Mouse (Mus musculus) heart, embryonic 12.5 days (tissue): ENCODE measurements around the gene Ndufc2. TPM values are rescaled to one million over a fixed set of nuclear protein-coding genes. Genes with fewer than 3 reads are reported as not detected.

Experiments used
- ATAC-seq: fragments of 200-750 bp; cut with Nextera tagmentation; 2 replicates; pipeline ENCODE4 v1.8.0; 2017; ENCODE audit warnings: moderate TSS enrichment, moderate library complexity; ENCODE audit not compliant: insufficient number of reproducible peaks, low FRiP score
- H3K27ac ChIP-seq: fragments of 300-500 bp; sonication (generic); 2 replicates; pipeline ENCODE4 v1.5.1; 2016; ENCODE audit warnings: mild to moderate bottlenecking, moderate library complexity; ENCODE audit not compliant: poor library complexity, severe bottlenecking
- H3K27me3 ChIP-seq: fragments of 300-500 bp; sonication (generic); replicated peaks from 2 replicates; pipeline ENCODE4 v1.6.1; 2016; ENCODE audit warnings: mild to moderate bottlenecking, moderate library complexity
- H3K36me3 ChIP-seq: fragments of 300-500 bp; sonication (generic); 2 replicates; pipeline ENCODE4 v1.6.1; 2016; ENCODE audit warnings: mild to moderate bottlenecking, moderate library complexity
- H3K4me1 ChIP-seq: fragments of 300-500 bp; sonication (generic); replicated peaks from 2 replicates; pipeline ENCODE4 v1.6.1; 2016; ENCODE audit warnings: mild to moderate bottlenecking
- H3K4me2 ChIP-seq: fragments of 300-500 bp; sonication (generic); 2 replicates; pipeline ENCODE4 v1.6.1; 2016; ENCODE audit warnings: mild to moderate bottlenecking, moderate library complexity
- H3K4me3 ChIP-seq: fragments of 300-500 bp; sonication (generic); 2 replicates; pipeline ENCODE4 v1.5.1; 2016; ENCODE audit warnings: mild to moderate bottlenecking
- H3K9ac ChIP-seq: fragments of 300-500 bp; sonication (generic); 2 replicates; pipeline ENCODE4 v1.6.1; 2016; ENCODE audit warnings: mild to moderate bottlenecking, moderate library complexity
- H3K9me3 ChIP-seq: fragments of 300-500 bp; sonication (generic); replicated peaks from 2 replicates; pipeline ENCODE4 v1.6.1; 2016; ENCODE audit warnings: mild to moderate bottlenecking, moderate library complexity
- WGBS: fragments of 180-500 bp; shearing (Covaris S2); methylation state at CpG from one replicate; pipeline ENCODE4 v1.1.7; 2016; 5-methylcytosine and 5-hydroxymethylcytosine counted together
- polyA plus RNA-seq: library from polyadenylated mRNA; unstranded; fragments of >200 nt; fragmentation: Nextera tagmentation; extraction: Ambion mirVana; gene quantifications from 2 replicates; pipeline ENCODE4 v1.2.1, GENCODE M21; 2016

Ndufc2 gene
- polyA plus RNA-seq, 1 experiment from 2014 or later = 580 TPM

GRCm38 (mm10) chr7:97388541-97388940 lies 11.3 kb upstream of the Ndufc2 start:
- no peaks in the 10 kb centered on the region for H3K4me1 ChIP-seq
- 92% methylated on average over 4 of the region's 4 CpGs for WGBS
- ATAC-seq = no peak
- H3K27ac ChIP-seq = no peak overlapping the region
- H3K4me3 ChIP-seq = no peak overlapping the region
- H3K9ac ChIP-seq = no peak overlapping the region
- H3K9me3 ChIP-seq = no peaks in the 10 kb centered on the region
- peaks cover 93% of the 10 kb centered on the region for H3K36me3 ChIP-seq
- H3K27me3 ChIP-seq = no peaks in the 10 kb centered on the region
- no peak overlapping the region for H3K4me2 ChIP-seq

- Histone ChIP-seq H3K9ac (no peak overlapping the region), H3K4me3 (no peak overlapping the region), H3K4me1 (no peaks in the 10 kb centered on the region), H3K9me3 (no peaks in the 10 kb centered on the region), H3K4me2 (no peak overlapping the region), H3K27me3 (no peaks in the 10 kb centered on the region), H3K36me3 (peaks cover 63% of the 10 kb centered on the region), H3K27ac (no peak overlapping the region; the same call in 1 of the 2 replicates)
- ATAC-seq = no peak
- 76% methylated on average over 13 of the region's 13 CpGs for WGBS
These were observed 8.3 kb upstream of the Ndufc2 start for GRCm38 (mm10) chr7:97391293-97392078.

- no peak overlapping the region for H3K9ac ChIP-seq
- no peaks in the 10 kb centered on the region for H3K27me3 ChIP-seq
- 86% methylated on average over 6 of the region's 6 CpGs for WGBS
- H3K4me3 ChIP-seq = no peak overlapping the region
- H3K4me2 ChIP-seq = no peak overlapping the region
- H3K9me3 ChIP-seq = no peaks in the 10 kb centered on the region
- no peaks in the 10 kb centered on the region for H3K4me1 ChIP-seq
- no peak for ATAC-seq
- H3K27ac ChIP-seq = no peak overlapping the region
- peaks cover 57% of the 10 kb centered on the region for H3K36me3 ChIP-seq
These were observed 7.7 kb upstream of the Ndufc2 start for GRCm38 (mm10) chr7:97392079-97392445.

- Histone ChIP-seq H3K9ac (no peak overlapping the region), H3K36me3 (peaks cover 36% of the 10 kb centered on the region), H3K27ac (no peak overlapping the region), H3K4me1 (no peaks in the 10 kb centered on the region), H3K4me2 (no peak overlapping the region), H3K27me3 (no peaks in the 10 kb centered on the region), H3K9me3 (no peaks in the 10 kb centered on the region), H3K4me3 (no peak overlapping the region)
- no peak for ATAC-seq
- WGBS = 84% methylated on average over 2 of the region's 2 CpGs
These were observed 5.4 kb upstream of the Ndufc2 start for GRCm38 (mm10) chr7:97394375-97394774.

- Histone ChIP-seq H3K36me3 (peaks cover 19% of the 10 kb centered on the region), H3K4me3 (no peak overlapping the region), H3K27ac (no peak overlapping the region), H3K27me3 (no peaks in the 10 kb centered on the region), H3K9ac (no peak overlapping the region), H3K4me1 (peaks cover 16% of the 10 kb centered on the region), H3K9me3 (no peaks in the 10 kb centered on the region), H3K4me2 (no peak overlapping the region)
- no peak for ATAC-seq
- WGBS = 86% methylated on average over 6 of the region's 6 CpGs
These were observed 860 bp upstream of the Ndufc2 start for GRCm38 (mm10) chr7:97398943-97399342.

- no peak overlapping the region for H3K4me3 ChIP-seq
- H3K4me1 ChIP-seq = peaks cover under 1% of the 10 kb centered on the region; the same call in 1 of the 2 replicates
- H3K9me3 ChIP-seq = no peaks in the 10 kb centered on the region
- no peak overlapping the region for H3K9ac ChIP-seq
- no peak for ATAC-seq
- H3K36me3 ChIP-seq = peaks cover 58% of the 10 kb centered on the region
- H3K27me3 ChIP-seq = no peaks in the 10 kb centered on the region
- H3K27ac ChIP-seq = no peak overlapping the region
- WGBS = 94% methylated on average over 10 of the region's 10 CpGs
- no peak overlapping the region for H3K4me2 ChIP-seq
These were observed 7.3 kb downstream of the Ndufc2 start for GRCm38 (mm10) chr7:97407145-97407544.

GRCm38 (mm10) chr7:97411106-97411505 lies 11.3 kb downstream of the Ndufc2 start:
- H3K9me3 ChIP-seq = no peaks in the 10 kb centered on the region
- H3K36me3 ChIP-seq = peaks cover 42% of the 10 kb centered on the region
- ATAC-seq = no peak
- peaks cover 19% of the 10 kb centered on the region for H3K4me1 ChIP-seq
- no peak overlapping the region for H3K27ac ChIP-seq
- H3K4me2 ChIP-seq = no peak overlapping the region
- no peak overlapping the region for H3K4me3 ChIP-seq
- 93% methylated on average over 2 of the region's 2 CpGs for WGBS
- no peak overlapping the region for H3K9ac ChIP-seq
- no peaks in the 10 kb centered on the region for H3K27me3 ChIP-seq

GRCm38 (mm10) chr7:97411575-97411974 lies 11.8 kb downstream of the Ndufc2 start:
- 67% methylated on average over 3 of the region's 3 CpGs for WGBS

GRCm38 (mm10) chr7:97413981-97414380 lies 14.2 kb downstream of the Ndufc2 start:
- Histone ChIP-seq H3K4me3 (no peak overlapping the region), H3K36me3 (peaks cover 22% of the 10 kb centered on the region), H3K27ac (no peak overlapping the region), H3K9me3 (no peaks in the 10 kb centered on the region), H3K9ac (no peak overlapping the region), H3K4me1 (peaks cover 28% of the 10 kb centered on the region), H3K27me3 (no peaks in the 10 kb centered on the region), H3K4me2 (no peak overlapping the region)
- no peak for ATAC-seq
- WGBS = 79% methylated on average over 1 of the region's 1 CpGs

More at GRCm38 (mm10) chr7:97411575-97411974, 11.8 kb downstream of the Ndufc2 start:
- ATAC-seq = no peak
- Histone ChIP-seq H3K4me1 (peaks cover 19% of the 10 kb centered on the region), H3K4me2 (no peak overlapping the region), H3K27me3 (no peaks in the 10 kb centered on the region), H3K36me3 (peaks cover 42% of the 10 kb centered on the region), H3K27ac (no peak overlapping the region), H3K9ac (no peak overlapping the region), H3K9me3 (no peaks in the 10 kb centered on the region), H3K4me3 (no peak overlapping the region)

- Histone ChIP-seq H3K4me3 (no peak overlapping the region), H3K4me2 (no peak overlapping the region), H3K4me1 (peaks cover 28% of the 10 kb centered on the region), H3K27ac (no peak overlapping the region), H3K36me3 (peaks cover 18% of the 10 kb centered on the region), H3K27me3 (no peaks in the 10 kb centered on the region), H3K9me3 (no peaks in the 10 kb centered on the region), H3K9ac (no peak overlapping the region)
- 57% methylated on average over 1 of the region's 1 CpGs for WGBS
- ATAC-seq = no peak
These were observed 14.6 kb downstream of the Ndufc2 start for GRCm38 (mm10) chr7:97414426-97414825.

- no peak overlapping the region for H3K27ac ChIP-seq
- no peak overlapping the region for H3K9ac ChIP-seq
- H3K36me3 ChIP-seq = peaks cover 11% of the 10 kb centered on the region
- WGBS = 55% methylated on average over 9 of the region's 9 CpGs
- H3K27me3 ChIP-seq = no peaks in the 10 kb centered on the region
- H3K9me3 ChIP-seq = no peaks in the 10 kb centered on the region
- no peak overlapping the region for H3K4me2 ChIP-seq
- H3K4me1 ChIP-seq = peaks cover 28% of the 10 kb centered on the region
- H3K4me3 ChIP-seq = no peak overlapping the region
- no peak for ATAC-seq
These were observed 15.3 kb downstream of the Ndufc2 start for GRCm38 (mm10) chr7:97414915-97415687.
